Mouse (Mus musculus): ENCODE measurements around the gene Macrod1.
A peak's percentile ranks its signal among the peaks of the same experiment; 100 is the strongest.

Macrod1 gene

DNA sequence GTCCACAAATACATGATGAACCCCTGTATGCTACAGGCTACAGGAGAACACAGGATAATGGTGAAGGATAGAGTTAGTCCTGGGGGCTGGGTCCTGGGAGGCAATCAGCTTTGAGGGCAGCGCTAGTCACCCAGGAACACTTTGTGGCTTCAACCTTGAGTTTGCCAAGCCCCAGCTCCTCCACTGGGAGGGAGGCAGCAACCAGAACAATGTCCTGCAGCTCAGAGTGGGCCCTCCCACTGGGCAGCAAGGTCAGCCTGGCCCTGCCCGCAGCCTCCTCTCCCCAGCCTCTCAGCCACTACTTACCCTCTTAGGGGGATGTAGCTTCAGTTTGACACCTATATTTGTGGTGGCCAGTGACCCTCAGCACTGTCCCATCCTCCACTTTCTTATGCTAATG, 111.8 kb downstream of the Macrod1 start:
- no peak for DNase-seq (ENCODE audit: low spot score in 2 of 2)

DNA sequence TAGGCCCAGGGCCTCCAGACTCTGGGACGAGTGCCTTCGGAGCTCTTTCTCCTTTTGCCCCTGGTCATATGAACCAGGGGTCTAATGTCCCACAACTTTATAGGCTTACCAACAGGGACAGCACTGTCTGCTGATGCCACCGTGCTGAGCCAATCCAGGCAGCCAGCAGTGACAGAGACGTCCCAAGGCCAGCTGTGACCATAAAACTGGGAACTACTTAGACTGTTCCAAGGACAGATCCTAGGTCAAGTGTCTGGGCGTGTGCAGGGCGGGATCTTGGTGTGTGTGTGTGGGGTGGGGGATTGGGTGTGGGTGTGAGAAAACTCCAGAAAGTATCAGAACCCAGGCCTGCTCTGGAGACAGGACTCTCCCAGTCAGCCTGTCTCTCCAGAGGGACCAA, 114.3 kb downstream of the Macrod1 start:
- DNase-seq (ENCODE audit: low spot score in 2 of 2): no peak

DNA sequence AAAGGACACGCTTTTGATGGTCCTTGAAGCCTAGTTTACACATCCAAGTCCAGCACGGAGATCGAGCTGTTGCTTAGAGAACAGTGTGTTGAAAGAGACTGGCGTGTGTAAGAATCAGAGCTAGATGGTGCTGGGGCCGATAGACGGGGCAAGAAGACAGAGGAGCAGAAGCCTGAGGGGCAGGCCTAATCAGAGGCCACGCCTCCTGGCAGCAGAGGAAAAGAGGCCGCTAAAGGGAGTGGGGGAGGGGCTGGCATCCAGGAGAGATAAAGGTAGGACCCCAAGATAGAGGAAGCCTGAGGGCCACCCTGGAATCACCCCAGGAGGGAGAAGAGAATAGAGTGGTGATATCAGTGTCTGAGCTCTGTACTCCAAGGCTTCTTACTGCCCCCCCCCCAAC, 114.8 kb downstream of the Macrod1 start:
- DNase-seq (ENCODE audit: low spot score in 2 of 2): no peak

DNA sequence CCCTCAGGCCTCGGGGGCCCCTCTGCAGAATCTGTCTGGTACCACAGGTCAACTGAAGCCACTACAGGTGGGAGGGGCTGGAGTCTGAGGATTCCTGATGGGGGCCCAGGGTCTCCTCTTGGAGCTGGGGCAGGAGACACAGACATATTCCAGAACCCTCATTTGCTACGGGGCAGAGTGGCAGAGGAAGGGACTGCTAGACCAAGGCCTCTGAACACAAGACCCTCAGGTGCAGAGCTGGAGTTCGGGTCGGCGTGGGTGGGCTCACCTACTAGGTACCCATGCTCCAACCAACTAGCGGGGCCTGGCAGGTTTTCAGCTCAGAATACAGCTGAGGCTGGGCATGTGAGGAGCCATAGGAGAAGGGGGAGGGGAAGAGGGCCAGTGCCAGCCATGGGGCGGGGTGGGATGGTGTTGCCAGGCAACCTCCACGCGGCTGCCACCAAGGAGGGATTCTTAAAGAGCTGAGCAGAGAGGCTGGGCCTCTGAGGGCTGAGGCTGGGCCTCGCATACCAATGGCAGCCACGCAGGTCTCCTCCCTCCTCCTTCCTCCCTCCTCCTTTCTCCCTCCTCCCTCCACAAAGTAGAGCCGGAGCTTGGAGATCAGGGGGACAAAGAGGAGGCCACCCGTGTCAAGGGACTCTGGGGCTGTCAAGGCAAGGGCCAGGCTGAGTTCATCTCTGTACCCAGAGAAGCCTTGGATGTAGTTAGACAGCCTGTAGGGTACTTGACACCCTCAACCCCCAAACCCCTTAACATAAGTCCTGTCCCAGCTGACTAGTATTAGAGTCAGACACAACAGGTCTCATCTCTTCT, 115.6 kb downstream of the Macrod1 start:
- no peak for DNase-seq (ENCODE audit: low spot score in 2 of 2)

DNA sequence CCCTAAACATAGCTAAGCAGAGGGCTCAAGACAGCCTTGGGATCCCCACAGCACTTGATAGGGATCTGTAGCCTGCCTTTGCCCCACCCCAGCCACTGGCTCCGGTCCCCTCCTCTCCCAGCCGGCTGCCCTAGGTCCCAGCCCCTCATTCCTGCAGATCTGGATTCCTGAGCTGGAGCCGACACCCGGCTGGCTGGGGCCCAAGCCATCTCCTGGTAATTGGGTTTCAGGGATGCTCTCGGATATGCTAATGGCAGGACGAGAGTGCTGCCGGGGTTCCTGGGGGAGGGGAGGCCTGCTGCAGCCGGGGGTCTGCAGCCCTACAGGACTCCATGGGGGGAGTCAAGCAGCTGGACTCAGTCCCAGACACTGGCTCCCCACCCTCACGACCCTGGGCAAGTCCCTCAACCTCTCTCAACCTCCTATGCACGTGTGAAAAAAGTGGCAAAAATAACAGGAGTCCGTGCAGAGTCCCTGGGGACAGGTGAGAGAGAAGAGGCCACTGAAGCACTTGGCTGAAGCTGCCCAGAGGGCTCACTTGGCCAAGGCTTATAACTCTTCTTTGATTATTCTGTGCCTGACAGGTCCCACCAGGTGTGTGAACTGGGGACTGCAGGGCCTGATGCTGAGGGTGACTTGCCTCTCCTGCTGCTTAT, 119.6 kb downstream of the Macrod1 start:
- DNase-seq (ENCODE audit: low spot score in 2 of 2): no peak

DNA sequence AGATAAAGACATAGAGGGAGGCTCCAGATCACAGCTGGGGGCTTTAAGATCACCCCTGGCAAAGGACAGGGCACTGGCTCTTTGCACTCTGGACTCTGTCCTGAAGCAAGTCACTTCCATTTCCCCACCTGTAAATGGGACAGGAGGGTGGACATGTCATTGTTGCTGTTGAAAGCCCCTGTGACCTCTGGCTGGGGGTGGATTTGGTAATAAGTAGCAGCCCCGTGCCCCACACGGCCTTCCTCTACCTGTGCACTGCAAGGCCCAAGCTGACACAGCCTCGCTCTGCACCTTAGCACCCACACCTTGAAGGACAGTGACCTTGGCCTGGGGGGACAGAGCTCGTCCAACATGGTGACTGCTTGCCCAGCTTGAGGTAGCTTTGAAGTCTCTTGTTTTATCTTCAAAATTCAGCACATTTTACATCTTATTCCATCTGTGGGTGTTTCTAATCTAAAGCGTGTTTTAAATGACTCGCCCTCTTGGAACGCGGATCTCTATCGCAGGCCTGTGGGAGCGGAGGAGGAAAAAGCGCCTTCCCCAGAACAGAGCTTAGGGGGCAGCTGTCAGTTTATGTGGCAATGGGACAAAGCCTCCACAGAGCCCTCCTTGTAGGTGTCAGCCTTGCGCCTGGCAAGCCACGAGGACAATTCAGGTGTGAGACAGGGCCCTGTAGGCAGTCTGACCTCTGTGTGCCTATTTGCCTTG, 121.3 kb downstream of the Macrod1 start:
- DNase-seq (ENCODE audit: low spot score in 2 of 2): no peak

DNA sequence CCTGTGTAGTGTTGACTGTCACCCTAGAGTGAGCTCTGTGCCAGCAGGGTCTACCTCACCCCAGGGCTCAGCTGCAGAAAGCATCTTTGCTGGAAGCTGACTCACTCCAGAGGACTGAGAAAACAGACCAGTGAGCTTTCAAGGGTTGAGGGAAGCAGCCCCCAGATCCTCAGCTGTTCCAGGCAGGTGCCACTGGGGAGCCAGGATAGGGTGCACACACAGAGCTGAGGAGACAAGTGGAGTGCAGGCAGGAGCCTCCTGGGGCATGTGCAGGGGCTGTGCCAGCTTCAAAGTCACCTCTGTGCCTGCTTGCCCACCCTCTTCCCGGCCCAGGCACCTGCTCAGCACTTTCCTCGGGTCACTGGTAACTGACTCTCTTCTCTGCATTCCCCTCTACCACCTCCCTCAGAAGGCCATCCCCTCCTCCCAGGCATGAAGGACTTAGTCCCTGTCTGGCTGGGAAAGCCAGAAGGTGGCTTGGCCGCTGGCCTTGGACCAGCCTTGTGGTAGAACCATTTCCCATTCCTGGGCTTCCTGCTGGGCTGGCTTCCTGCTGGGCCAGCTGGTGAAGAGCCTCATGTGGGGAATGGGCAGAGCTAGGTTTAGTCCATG, 122.3 kb downstream of the Macrod1 start:
- no peak for DNase-seq (ENCODE audit: low spot score in 2 of 2)

DNA sequence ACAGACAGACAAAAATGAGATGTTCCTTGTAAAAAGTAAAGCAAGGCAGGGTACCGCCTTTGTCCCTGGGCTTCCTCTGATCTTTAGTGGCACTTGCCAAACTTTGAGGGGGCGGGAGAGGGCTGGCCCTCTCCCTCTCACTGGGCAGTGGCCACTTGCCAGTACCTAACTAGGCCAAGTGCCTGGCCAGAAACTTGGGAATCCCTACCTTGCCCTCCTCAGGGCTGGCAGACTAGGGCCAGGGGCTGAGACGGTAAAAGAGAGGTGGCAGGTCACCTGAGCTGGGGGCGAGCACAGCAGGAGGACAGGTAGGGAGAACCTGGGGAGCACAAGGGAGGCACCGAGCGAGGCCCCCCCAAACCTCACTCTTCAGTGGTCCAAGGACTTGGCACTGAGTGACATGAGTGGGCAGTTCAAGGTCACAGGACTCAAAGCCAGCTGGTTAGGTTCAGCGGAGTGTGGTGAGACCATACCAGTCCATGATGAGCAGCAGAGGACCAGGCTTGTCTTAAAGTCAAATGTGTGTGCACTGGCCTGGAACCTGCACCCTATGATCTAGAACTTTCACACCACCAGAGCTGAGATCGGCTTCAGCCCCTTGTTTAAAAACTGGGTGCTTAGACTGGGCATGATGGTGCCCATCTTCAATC, 124.3 kb downstream of the Macrod1 start:
- no peak for DNase-seq (ENCODE audit: low spot score in 2 of 2)

DNA sequence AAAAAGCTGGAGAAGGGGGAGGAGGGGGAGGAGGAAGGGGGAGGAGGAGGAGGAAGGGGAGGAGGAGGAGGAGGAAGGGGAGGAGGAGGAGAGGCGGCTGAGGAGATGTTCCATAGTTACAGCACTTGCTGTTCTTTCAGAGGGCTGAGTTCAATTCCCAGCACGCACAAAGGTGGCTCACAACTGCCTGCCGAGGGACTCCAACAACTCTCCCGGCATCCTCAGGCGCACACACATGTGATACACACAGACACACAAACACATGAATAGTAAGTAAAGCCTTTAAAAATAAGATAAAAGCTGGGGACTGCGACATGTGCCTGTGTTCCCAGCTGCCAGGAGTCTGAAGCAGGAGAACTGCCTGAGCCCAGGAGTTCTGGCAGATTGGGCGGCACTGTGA, 124.9 kb downstream of the Macrod1 start:
- no peak for DNase-seq (ENCODE audit: low spot score in 2 of 2)

DNA sequence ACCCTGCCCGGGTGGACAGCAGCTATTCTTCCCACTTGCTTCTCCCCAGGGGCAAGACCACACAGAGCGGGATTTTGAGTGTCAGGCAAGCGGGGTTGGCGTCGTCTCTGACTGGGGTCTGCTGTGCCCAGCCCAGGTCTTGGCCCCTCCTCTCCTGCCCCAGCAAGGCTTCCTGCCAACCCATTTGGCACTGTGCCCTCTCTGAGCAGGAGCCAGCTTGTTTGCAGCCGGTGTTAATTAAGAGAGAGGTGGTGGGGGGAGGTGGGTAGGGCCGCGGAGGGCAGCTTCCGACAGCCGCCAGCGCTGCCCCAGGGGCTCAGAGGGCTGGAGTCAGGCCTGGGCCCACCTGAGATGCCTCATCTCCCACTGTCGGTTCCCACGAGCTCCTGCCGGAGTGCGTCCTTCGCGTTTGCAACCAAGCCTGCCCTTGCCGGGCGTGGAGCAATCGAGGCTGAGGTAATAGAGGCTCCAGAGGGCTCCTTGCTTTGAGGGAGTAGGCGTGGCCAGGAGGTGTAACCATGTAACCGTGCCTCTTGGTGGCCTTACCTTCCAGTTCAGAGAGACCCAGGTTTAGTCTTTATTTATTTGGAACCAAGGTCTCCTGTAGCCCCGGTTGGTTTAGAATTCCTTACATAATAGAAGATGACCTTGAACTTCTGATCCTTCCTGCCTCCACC, 125.8 kb downstream of the Macrod1 start:
- DNase-seq (ENCODE audit: low spot score in 2 of 2): peak in 1 of 2 experiments; percentile 44

DNA sequence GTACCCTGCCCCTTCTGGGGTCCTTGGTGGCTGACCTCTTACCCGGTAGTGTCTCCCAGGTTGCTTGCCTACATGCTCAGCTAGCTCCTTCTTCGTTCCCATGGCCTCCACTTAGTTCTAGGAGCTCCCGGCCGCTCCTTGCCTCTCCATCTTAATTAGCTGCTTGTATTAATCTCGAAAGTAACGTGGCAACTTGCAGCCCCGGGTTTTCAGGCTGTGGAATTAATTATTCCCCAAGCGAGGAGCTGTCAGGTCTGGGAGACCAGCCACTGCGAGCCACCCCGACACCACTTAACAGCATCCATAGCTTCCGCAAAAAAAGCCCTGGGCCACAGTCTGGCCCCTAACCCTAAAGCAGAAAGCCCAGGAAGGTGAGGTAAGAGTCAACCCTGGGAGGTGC, 126.8 kb downstream of the Macrod1 start:
- no peak for DNase-seq (ENCODE audit: low spot score in 2 of 2)

DNA sequence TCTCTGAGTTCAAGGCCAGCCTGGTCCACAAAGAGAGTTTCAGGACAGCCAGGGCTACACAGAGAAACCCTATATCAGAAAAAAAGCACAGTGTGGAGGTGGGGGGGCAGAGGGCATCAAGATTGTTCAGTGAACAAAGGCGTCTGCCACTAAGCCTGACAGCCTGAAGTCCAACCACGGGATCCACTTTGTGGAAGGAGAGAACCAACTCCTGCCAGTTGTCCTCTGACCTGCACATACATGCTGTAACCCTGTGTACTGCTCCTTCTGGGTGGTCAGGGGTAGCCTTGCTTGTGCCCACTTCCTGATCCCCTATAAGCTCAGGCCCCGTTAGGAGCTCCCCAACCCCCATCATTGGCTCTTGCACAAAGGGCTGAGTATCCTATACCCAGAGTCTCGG, 128.4 kb downstream of the Macrod1 start:
- DNase-seq (ENCODE audit: low spot score in 2 of 2): no peak

DNA sequence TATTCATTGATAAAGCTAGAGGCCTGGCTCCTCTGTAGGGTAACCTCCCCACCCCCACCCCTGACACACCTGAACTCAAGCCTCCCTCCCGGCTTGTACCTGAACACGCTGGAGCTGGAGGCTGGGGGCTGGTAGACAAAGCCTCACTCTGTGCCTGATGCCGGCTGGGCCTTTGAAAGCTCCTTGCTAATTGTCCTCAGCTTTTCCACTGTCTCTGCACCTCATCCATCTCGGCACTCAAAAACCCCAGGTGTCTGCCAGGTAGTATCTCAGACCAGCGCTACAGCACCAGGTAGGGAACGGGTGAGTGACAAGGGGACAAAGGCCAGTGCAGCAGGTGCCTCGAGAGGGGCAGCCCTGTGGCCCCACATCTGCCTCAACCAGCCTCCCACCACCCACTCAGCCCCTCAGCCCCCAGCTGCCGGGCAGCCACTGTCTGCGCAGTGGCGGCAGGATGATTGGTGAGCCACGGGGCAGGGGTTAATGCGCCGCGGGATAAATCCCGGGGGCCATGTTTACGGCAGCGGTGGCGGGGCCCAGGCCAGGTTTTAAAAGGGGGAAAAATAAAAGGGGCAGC, 129.2 kb downstream of the Macrod1 start:
- no peak for DNase-seq (ENCODE audit: low spot score in 2 of 2)

DNA sequence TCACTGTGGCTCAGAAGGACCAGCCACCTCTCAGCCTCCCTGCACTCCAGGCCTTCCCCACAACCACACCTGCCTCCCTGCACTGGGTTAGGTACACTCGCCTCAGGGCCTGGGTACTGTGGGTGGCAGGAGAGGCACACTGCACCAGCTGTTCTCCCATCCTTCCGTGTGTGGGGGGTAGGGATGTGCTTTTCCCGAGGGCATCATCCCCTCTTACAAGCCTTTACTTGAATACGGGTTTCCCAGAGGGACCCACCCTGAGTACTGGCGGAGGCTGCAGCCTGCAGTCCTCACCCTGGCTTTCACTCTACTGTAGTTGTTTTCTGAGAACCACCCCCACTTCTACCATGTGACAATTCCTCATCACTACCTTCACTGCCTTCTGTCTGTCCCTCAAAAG, 130.5 kb downstream of the Macrod1 start:
- DNase-seq (ENCODE audit: low spot score in 2 of 2): no peak

DNA sequence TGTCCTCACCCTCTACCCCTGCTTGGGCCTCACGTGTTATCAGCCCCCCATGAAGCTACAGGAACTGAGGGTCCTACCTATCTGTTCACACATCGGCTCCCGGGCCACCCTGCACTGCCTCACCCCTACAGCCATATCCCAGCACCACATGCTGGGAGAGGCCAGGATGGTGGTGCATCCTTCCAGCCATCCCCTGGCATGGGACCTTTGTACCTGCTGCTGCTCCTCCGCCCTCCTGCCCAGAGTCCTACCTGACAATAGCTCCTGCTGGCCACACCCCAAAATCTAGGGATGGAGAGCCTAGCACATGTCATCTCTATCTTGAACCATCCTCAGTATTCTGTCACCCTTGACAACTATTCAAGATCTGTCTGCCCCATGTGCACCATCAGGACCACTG, 132.4 kb downstream of the Macrod1 start:
- no peak for DNase-seq (ENCODE audit: low spot score in 2 of 2)

DNA sequence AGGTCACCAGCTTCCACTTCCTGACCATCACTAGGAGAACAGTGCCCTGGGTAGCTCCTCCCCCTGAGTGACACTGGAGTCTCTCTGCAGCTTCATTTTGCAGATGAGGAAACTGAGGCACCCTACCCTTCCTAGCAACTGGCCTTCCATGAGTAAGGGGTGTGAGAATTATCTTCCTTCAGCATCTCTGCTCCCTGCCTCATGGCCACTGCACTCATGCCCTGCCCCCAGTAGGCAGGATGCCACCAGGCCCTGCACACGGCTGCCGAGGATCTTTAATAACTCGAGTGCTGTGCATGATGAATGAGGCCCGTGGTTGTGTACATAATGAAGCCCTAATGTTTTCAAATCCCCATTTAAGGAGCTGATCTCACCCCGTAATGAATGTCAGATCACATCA, 134.4 kb downstream of the Macrod1 start:
- no peak for DNase-seq (ENCODE audit: low spot score in 2 of 2)

DNA sequence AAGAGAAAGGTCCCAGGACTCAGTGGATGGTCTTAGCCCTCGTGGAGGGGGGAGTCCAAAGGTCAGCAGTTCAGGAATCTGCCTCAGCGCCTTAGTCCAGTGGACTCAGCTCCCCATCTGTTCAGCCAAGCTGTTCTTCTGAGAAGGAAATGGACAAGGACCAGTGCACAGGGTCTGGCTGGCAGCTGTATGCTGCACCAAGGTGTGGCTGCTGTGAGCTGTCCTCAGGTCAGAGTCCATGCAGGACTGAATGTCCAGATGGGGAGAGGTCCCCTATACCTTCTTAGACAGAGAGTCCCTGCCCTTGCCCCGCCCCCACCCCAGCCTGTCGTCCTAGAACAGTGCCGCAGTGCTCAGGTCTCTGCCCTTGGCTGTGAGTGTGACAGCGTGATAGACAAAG, 135.0 kb downstream of the Macrod1 start:
- no peak for DNase-seq (ENCODE audit: low spot score in 2 of 2)

DNA sequence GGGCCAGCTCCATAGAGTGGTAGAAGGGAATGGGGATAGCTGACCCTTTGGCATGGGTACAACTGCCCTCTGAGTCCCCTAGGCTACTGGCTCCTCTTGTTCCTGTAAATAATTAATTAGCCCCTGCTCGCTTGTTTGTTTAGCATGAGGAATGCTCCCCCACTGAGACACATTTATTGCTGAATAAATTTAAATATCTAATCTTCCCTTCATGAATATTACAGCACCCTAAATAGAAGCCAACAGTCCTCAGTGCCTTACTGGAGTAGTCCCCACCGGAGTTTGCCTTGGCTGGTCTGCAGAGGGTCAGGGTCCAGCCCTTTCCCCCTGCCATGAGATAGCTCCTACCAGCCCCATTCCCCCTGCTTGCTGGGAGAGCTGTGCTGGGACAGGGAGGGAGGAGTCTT, 136.0 kb downstream of the Macrod1 start:
- DNase-seq (ENCODE audit: low spot score in 2 of 2): no peak

DNA sequence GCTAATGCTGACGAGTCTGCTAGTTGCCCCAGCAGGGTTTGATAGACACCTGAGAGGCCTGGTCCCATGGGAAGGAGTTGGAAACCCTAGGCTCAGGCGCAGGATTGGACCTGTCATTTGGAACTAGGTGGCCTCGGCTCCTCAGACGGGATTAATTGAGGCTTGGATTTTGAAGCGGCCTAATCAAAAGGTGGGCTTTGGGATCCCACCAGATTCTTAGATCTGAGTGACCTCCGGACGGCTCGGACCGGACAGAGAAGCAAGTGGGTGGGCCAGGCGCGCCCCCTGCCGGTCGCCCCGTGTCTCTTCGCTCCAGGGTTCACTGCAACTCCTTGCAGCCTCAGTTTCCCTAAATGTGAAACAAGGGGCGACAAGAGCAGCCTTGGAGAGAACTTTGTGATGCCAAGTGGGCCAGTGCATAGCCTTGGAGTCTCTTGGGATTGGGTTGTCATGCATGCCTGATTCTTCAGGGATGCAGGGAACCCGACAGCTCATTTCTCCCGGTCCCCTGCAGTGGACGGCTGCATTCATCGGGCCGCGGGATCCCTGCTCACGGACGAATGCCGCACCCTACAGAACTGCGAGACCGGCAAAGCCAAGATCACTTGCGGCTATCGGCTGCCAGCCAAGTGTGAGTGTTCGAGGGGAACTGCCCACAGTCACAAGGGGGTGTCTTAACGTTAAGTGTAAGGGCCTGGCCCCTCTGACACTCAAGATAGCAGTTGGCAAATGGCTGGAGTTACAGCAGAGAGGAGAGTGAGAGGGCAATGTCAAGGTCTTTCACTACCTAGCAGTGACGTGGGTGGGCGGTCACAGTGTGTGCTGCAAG, 139.5 kb downstream of the Macrod1 start:
- peak in 1 of 2 experiments; percentile 52 for DNase-seq (ENCODE audit: low spot score in 2 of 2)

DNA sequence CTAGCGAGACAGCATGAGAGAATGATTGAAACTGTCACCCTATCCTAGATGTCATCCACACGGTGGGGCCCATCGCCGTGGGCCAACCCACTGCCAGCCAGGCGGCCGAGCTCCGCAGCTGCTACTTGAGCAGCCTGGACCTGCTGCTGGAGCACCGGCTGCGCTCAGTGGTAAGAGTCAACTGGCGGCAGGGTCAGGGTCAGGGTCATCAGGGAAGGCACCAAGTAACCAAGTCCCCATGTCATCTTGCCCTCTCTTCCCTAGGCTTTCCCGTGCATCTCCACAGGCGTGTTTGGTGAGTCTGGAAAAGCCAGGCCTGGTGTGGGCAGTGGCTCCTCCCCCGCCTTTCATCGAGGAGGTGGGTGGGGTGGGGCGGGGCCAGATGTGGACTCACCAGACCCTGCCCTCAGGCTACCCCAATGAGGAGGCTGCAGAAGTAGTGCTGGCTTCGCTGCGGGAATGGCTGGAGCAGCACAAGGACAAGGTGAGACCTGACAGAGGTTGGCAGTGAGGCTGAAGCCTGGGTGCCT, 140.2 kb downstream of the Macrod1 start:
- DNase-seq (ENCODE audit: low spot score in 2 of 2): no peak

Data from thymus, postnatal 10 days (tissue).